Comparison of ENCODE assay signal across 19 mouse cellular contexts in the genomic region with DNA sequence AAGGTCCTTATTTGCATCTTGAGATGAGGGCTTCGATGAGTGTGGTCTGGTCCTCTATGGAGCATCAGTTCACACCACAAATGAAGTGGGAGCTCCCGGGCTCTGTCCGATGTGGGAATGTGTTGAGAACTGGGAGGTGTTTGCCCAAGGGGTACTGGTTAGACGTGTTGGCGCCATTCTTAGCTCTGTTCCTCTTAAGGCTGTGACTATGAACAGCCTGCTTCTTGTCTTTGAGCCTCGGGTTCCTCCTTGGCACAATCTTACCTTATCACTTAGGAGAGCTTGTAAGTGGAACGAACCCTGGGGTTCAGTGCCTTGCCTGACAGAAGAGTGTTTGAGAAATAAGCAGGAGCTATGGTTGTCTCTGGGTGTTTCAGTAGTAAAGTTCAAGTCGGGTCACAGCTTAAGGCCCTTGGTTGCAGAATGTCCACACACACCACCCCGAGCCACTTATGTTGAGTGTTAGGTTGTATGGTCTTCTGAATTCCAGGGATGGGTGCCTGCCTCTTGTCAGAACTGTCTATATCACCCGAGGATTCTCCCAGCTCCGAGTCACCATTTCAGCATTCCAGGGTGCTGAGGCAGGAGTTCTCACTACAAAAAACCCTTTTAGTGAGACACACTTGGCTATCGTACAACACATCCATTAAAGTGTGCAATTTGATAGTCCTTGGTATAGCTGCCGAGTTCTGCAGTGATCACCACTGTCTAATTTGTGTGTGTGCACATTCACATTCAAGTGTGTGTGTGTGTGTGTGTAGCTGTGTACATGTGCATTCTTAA.
DNase-seq lines count a peak whose midpoint lies in the region; ATAC-seq and TF ChIP-seq lines count a peak whose summit lies in the region.
"Had no signal": no experiment of that assay in that cellular context is flagged by ENCODE, and none has a peak within 500 bp of the region (broad histone marks: within the 10 kb centered on the region; RNA-seq: fewer than 3 reads in every experiment).

No protein-coding gene starts in this region.

- no peak overlapping the region for H3K4me2 ChIP-seq in heart, embryonic 16.5 days (ENCODE audit: low read depth, low read length)
- no peak overlapping the region for H3K4me2 ChIP-seq in liver, postnatal 0 days (ENCODE audit: low read depth, low read length)
- H3K4me2 ChIP-seq in kidney, embryonic 15.5 days = no peak overlapping the region
- H3K4me2 ChIP-seq: neural tube, embryonic 15.5 days had no signal

- TF ChIP-seq CTCF in liver, postnatal 0 days (IDR thresholded peaks at IDR 0.05; ENCODE audit: low read depth) = no peak

- ATAC-seq in heart, embryonic 16.5 days (replicated peaks; ENCODE audit: extremely low read depth, insufficient read depth, low FRiP score) = no peak
- ATAC-seq in liver, postnatal 0 days = no peak
- no peak for ATAC-seq in kidney, embryonic 15.5 days (replicated peaks; ENCODE audit: low FRiP score)
- ATAC-seq: midbrain, embryonic 16.5 days; Patski had no signal

- H3K36me3 ChIP-seq in heart, embryonic 16.5 days (ENCODE audit: control insufficient read depth, insufficient read depth) = no peaks in the 10 kb centered on the region
- H3K36me3 ChIP-seq in liver, postnatal 0 days (replicated peaks; ENCODE audit: insufficient read depth, low read length) = no peaks in the 10 kb centered on the region
- no peaks in the 10 kb centered on the region for H3K36me3 ChIP-seq in kidney, embryonic 15.5 days
- H3K36me3 ChIP-seq: forebrain, embryonic 10.5 days; neural tube, embryonic 15.5 days had no signal

- no peaks in the 10 kb centered on the region for H3K9me3 ChIP-seq in heart, embryonic 16.5 days (replicated peaks; ENCODE audit: control insufficient read depth, low read length)
- no peaks in the 10 kb centered on the region for H3K9me3 ChIP-seq in liver, postnatal 0 days (ENCODE audit: low read length)
- H3K9me3 ChIP-seq in kidney, embryonic 15.5 days (replicated peaks) = no peaks in the 10 kb centered on the region
- H3K9me3 ChIP-seq: forebrain, embryonic 10.5 days; neural tube, embryonic 15.5 days had no signal

- DNase-seq in heart, adult 9 months (ENCODE audit: low spot score in 2 of 2) = no peak
- peak; percentile 73 for DNase-seq in 3T3-L1 (ENCODE audit: low read depth, low spot score)
- DNase-seq in NIH3T3 (ENCODE audit: low read depth) = peak; percentile 60
- DNase-seq in liver, postnatal 0 days = no peak
- no peak for DNase-seq in embryo, embryonic 10 days (ENCODE audit: low spot score)
- DNase-seq: adrenal gland, postnatal 14 days; cerebellum, adult 11-12 months; cerebellum, postnatal 25 days; kidney, adult 11 months; kidney, postnatal 10 days; right cerebral cortex, postnatal 14 days; spleen, adult 18-20 months had no signal

- WGBS in heart, embryonic 16.5 days = 47% methylated on average over 13 of the region's 13 CpGs
- WGBS in liver, postnatal 0 days (ENCODE audit: insufficient replicate concordance) = 71% methylated on average over 13 of the region's 13 CpGs
- 92% methylated on average over 13 of the region's 13 CpGs for WGBS in kidney, embryonic 15.5 days

- TF ChIP-seq EP300 in liver, postnatal 0 days (IDR thresholded peaks at IDR 0.05; ENCODE audit: low read depth) = no peak

- H3K4me3 ChIP-seq in heart, embryonic 16.5 days (ENCODE audit: low read length) = no peak overlapping the region
- no peak overlapping the region for H3K4me3 ChIP-seq in liver, postnatal 0 days (ENCODE audit: low read depth, low read length)
- no peak overlapping the region for H3K4me3 ChIP-seq in kidney, embryonic 15.5 days (replicated peaks)
- H3K4me3 ChIP-seq: forebrain, embryonic 10.5 days; layer of hippocampus, adult 2 months; neural tube, embryonic 15.5 days had no signal

- 0 out of 2 replicates have a peak overlapping the region, but pooled peaks have one; percentile 5 for H3K27ac ChIP-seq in heart, embryonic 16.5 days (ENCODE audit: low read length)
- peak overlapping the region; percentile 95 for H3K27ac ChIP-seq in liver, postnatal 0 days (ENCODE audit: low read depth)
- H3K27ac ChIP-seq in kidney, embryonic 15.5 days = no peak overlapping the region
- H3K27ac ChIP-seq: forebrain, embryonic 10.5 days; layer of hippocampus, adult 2 months; neural tube, embryonic 15.5 days had no signal

- H3K27me3 ChIP-seq in heart, embryonic 16.5 days (ENCODE audit: control insufficient read depth, insufficient read depth, low read length) = no peaks in the 10 kb centered on the region
- no peaks in the 10 kb centered on the region for H3K27me3 ChIP-seq in liver, postnatal 0 days (ENCODE audit: insufficient read depth, low read length)
- H3K27me3 ChIP-seq in kidney, embryonic 15.5 days = no peaks in the 10 kb centered on the region
- H3K27me3 ChIP-seq: neural tube, embryonic 15.5 days; Patski had no signal

- no peak overlapping the region for H3K9ac ChIP-seq in heart, embryonic 16.5 days (ENCODE audit: low read length)
- H3K9ac ChIP-seq in liver, postnatal 0 days (replicated peaks) = no peak overlapping the region
- H3K9ac ChIP-seq in kidney, embryonic 15.5 days = no peak overlapping the region
- H3K9ac ChIP-seq: neural tube, embryonic 15.5 days had no signal

- H3K4me1 ChIP-seq in heart, embryonic 16.5 days (ENCODE audit: control insufficient read depth, insufficient read depth, low read length) = peaks cover 35% of the 10 kb centered on the region
- peaks cover 34% of the 10 kb centered on the region for H3K4me1 ChIP-seq in liver, postnatal 0 days (ENCODE audit: insufficient read depth)
- H3K4me1 ChIP-seq in kidney, embryonic 15.5 days = peaks cover 35% of the 10 kb centered on the region

Comparison
In these comparisons a context has a peak if more than half of its experiments do, and no peak if none do; other contexts are left out.
1. DNase-seq: peak in 3T3-L1 (single experiment) and NIH3T3 (single experiment); none in heart, adult 9 months (0 of 2), liver, postnatal 0 days (single experiment) and embryo, embryonic 10 days (single experiment).